Mouse (Mus musculus) layer of hippocampus, adult 9-11 months (tissue): Measurements from ENCODE around the gene Rgl2.
A peak's percentile ranks its signal among the peaks of the same experiment; 100 is the strongest.
"Not testable (repeated sequence)": the region's sequence is repeated elsewhere in the genome, so short reads cannot be mapped to it uniquely, and the experiment has no call there.

Experiments
- DNase-seq: peaks from one replicate; pipeline ENCODE4 v3.0.0; 2022

Gene Rgl2

DNA sequence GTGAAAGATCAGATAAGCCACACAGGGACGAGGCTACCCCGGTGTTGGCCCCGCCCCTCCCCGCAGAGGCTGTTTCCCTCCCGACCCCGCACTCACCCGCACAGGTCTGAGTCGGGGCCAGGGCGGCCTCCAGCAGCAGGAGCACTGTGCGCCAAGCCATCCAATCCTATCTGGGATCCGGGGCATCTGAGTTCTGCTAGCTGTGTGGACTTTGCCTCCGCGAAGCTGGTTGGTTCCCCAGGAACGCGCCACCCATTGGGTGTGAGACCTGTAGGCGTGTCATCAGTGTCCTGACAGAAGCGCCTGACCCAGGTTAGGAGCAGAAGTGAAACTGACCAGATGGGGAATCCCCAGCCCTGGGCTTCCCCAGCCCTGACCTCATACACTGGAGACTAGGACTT is 49.3 kb downstream of the Rgl2 start:
- peak; percentile 85 for DNase-seq

DNA sequence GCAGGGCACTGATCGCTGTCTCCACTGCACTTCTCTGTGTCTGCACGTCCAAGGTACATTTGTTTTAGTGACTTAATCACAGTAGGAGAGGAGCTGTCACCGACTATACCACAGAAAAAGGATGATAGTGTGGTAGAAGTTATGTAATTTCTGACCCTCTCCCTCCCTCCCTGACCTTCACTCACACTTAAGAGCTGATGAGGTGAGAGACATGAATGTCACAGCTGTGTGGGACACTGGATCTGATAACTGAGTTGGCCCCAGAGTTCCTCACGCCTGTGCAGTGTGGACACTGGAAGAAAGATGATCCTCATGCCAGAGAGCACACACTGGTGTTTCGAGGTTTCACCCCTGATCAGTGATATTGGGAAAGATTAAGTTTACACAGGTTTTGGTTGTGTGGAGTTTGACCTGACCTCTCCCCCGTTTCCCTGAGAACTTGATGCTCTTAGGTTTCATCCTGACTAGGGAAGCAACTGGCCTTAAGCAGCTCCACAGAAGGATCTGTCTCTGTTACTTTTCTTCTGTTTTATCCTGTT is 50.2 kb downstream of the Rgl2 start:
- DNase-seq, result no peak

- no peak for DNase-seq
These were observed 51.1 kb downstream of the Rgl2 start for GRCm38 (mm10) chr17:33980181-33981035.

DNA sequence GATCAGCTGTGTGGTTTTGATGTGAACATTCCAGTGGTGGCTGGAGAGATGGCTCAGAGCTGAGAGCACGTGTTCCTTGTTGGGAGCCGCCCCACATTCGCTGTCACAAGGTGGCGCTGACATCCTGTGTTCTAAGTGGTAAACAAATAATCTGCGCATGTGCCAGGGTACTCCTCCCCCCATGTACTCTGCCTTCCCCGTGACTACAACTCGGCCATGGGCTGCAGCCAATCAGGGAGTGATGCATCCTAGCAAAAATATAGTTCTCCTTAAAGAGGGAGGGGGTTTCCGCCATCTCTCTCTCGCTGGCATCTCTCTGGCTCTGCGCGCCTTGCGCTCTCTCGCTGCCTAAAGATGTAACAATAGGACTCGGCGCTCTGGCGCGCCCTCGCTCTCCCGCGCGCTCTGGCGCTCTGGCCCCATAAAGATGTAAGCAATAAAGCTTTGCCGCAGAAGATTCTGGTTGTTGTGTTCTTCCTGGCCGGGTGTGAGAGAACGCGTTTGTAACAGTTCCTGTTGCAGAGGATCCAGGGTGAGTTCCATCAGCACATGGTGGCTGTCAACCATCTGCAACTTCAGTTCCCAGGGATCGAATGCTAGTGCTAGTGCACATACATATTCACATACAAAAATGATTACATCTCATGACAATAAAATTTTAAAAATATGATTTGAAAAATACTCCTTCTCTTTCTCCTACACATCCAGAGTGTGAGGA is 52.0 kb downstream of the Rgl2 start:
- peak; percentile 97 for DNase-seq

GRCm38 (mm10) chr17:33982136-33982535 is 52.8 kb downstream of the Rgl2 start:
- DNase-seq, result not testable (repeated sequence)
